Mouse (Mus musculus) heart, adult 2 months (tissue): ENCODE results near the gene Gmppa. TPM values are rescaled to one million over a fixed set of nuclear protein-coding genes. Genes with fewer than 3 reads are reported as not detected.

Source experiments
- DNase-seq, 2 experiments: peaks; one replicate each; pipeline ENCODE4 v3.0.0; 2021
- H3K27ac ChIP-seq: fragments of 200-600 bp; 2 replicates; pipeline ENCODE4 v1.8.1; 2022
- H3K27me3 ChIP-seq: fragments of 200-500 bp; 2 replicates; pipeline ENCODE4 v1.6.1; 2012; ENCODE audit warnings: mild to moderate bottlenecking, low read length, inconsistent platforms, mixed read lengths; ENCODE audit not compliant: control insufficient read depth, insufficient read depth
- H3K36me3 ChIP-seq: fragments of 200-500 bp; 2 replicates; pipeline ENCODE4 v1.6.1; 2012; ENCODE audit warnings: low read length, inconsistent platforms; ENCODE audit not compliant: control insufficient read depth, insufficient read depth
- H3K4me1 ChIP-seq: fragments of 200-500 bp; 2 replicates; pipeline ENCODE4 v1.6.1; 2011; ENCODE audit warnings: low read length; ENCODE audit not compliant: control insufficient read depth, insufficient read depth
- H3K4me3 ChIP-seq: fragments of 200-600 bp; 2 replicates; pipeline ENCODE4 v1.8.1; 2022
- H3K79me2 ChIP-seq: fragments of 200-500 bp; replicated peaks from 2 replicates; pipeline ENCODE4 v1.6.1; 2012; ENCODE audit warnings: mild to moderate bottlenecking, inconsistent platforms, low read length, moderate library complexity, mixed read lengths; ENCODE audit not compliant: control insufficient read depth, insufficient read depth
- H3K9ac ChIP-seq: fragments of 200-500 bp; 2 replicates; pipeline ENCODE4 v1.6.1; 2012; ENCODE audit warnings: low read depth, mild to moderate bottlenecking, control low read depth, inconsistent platforms, low read length, mixed read lengths
- CTCF ChIP-seq: fragments of 200-600 bp; IDR thresholded peaks from 2 replicates; pipeline ENCODE4 v1.8.1; 2022; ENCODE audit warnings: antibody characterized with exemption, mild to moderate bottlenecking, moderate library complexity
- EP300 ChIP-seq: fragments of 200-500 bp; IDR thresholded peaks from 2 replicates; pipeline ENCODE4 v1.6.1; 2011; ENCODE audit warnings: low read depth, low read length, control low read depth; ENCODE audit not compliant: insufficient read depth
- POLR2A ChIP-seq: fragments of 200-500 bp; IDR thresholded peaks from 2 replicates; pipeline ENCODE4 v1.6.1; 2011; ENCODE audit warnings: mild to moderate bottlenecking, low read depth, low read length, control low read depth; ENCODE audit not compliant: insufficient read depth
- WGBS: fragments of 180-500 bp; shearing (Covaris S2); methylation state at CpG from one replicate; pipeline ENCODE4 v1.1.7; 2018; 5-methylcytosine and 5-hydroxymethylcytosine counted together
- intact Hi-C: fragments of 180-260 bp; cut with DNase I; formaldehyde crosslinking; loops from one replicate; pipeline ENCODE4 v1.15.1; 2025
- long read RNA-seq: library from polyadenylated mRNA; stranded (forward); transcript quantifications from one replicate; pipeline ENCODE4 v2.0.0, GENCODE M21; 2021
- polyA plus RNA-seq: library from polyadenylated mRNA; depleted of rRNA; stranded (reverse); fragments of >200 nt; gene quantifications from 2 replicates; pipeline ENCODE4 v1.2.3, GENCODE M21; 2012; rRNA removed
- total RNA-seq, 2 experiments: library from RNA; stranded (reverse); gene quantifications; 2 replicates each; pipeline ENCODE4 v1.2.3; 2021

Gene Gmppa
- 10 to 100 TPM; 38.9 to 39.9 TPM for total RNA-seq
- 91.3 and 94.6 TPM in 2 replicates for polyA plus RNA-seq
- long read RNA-seq, partial matches to known transcripts = 1 of 3 reads
- long read RNA-seq, other reads (novel, unspliced or antisense) = 1 of 3 reads

DNA sequence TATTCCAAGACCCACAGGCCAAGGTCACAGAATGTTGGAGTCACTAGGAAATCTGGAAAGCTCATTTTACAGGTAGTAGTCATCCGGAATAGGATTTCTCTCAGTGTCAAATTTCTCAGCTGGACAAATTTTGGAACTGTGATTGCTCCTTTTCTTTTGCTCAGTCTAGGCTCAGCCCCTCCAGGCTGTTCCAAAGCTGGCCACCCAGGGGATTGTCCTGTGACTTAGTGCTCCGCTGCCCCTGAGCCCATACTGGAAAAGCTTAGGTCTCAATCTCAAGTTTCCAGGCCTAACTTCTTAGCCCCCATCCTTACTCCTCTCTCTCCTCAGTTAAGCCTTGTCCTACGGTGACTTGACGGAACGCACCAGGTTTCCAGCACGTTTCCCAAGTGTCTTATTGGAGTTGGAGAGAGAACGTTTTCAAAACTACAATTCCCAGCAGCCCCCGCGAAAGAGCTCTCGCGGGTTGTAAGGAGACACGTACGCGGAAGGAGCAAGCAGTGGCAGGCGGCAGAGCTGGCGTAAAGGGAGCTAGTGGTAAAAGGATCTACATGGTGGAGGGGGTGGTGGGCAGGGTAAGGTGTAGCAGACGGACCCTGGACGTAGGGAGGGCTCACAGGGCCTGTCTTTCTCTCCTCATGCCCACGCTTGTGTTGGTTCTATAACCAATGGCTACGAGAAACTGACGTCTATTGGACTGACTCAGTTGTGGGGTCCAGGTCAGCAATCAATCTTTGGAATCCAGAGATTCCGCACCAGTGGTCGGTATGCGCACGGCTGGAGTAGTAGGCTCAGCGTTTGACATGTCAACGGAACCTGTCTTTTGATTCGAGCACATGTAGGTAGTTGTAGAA, at the start of gene Gmppa:
Gmppa (plus strand) TSS at position 456 of the 854 bp plus-strand sequence.
- H3K27ac ChIP-seq = peak within 1 kb of the TSS; percentile 83
- 4% methylated on average over 28 of the region's 28 CpGs for WGBS
- H3K27me3 ChIP-seq = no peaks in the 10 kb centered on the region
- DNase-seq = peak; percentile 85 to 87
- peak within 1 kb of the TSS; percentile 87 for H3K9ac ChIP-seq
- H3K4me1 ChIP-seq = peaks cover 2% of the 10 kb centered on the region
- H3K36me3 ChIP-seq = no peaks in the 10 kb centered on the region
- peak within 1 kb of the TSS; percentile 64 for H3K4me3 ChIP-seq
- intact Hi-C loops = loop anchor here (10.0 kb wide), 1 partner anchor 241 kb away; the partner anchor contains the start of genes Ankzf1 and Atg9a
- TF ChIP-seq CTCF (no peak), POLR2A (peak; percentile 91), EP300 (no peak)
- H3K79me2 ChIP-seq = no peaks in the 10 kb centered on the region

DNA sequence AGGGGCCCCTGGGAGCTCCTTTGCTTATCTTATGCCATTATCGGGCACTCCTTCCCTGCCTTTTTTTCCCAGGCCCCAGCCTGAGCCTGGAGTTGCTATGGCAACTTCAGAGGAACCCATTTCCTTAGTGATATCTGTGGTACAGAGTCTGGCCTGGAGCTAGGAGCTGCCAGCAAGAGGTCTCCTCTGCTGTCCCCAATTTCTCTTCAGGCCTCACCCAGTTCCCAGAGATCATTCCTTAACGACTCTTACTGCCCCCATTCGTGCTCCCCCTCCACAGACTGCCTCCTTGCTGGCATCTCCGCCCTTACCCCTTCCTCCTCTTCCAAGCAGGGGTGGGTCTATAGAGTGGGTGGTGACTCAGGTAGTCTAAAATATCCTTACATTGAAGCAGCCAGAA, 49.6 kb upstream of the Gmppa start:
- WGBS = 44% methylated on average over 4 of the region's 4 CpGs

DNA sequence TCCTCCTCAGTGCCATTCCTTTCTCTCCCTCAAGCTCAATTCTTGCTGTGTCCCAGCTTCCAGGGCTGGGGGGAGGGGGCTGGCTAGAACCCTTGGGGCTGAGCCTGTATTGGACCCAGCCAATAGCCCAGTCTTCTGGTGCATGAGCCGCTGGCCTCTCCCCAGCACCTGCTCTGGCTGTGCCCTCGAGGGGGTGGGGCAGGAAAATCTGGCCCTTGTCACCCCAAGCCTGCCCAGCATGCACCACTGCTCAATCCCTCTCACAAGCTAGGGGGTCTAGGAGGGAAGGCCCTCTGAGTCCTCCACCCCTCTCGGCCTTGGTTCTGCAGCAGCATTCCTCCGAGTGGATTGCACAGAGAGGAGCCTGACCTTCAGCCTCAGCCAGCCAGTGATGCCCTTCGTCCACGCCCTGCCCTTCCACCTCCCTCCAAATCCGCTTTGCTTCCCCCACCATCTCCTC, 48.2 kb upstream of the Gmppa start:
- H3K4me3 ChIP-seq = no peak overlapping the region
- intact Hi-C loops = no loop called here
- peak in 1 of 2 experiments; percentile 60 for DNase-seq
- no peaks in the 10 kb centered on the region for H3K27me3 ChIP-seq
- H3K27ac ChIP-seq = peak overlapping the region; percentile 26
- H3K9ac ChIP-seq = peak overlapping the region; percentile 16; the same call in 1 of the 2 replicates
- no peaks in the 10 kb centered on the region for H3K79me2 ChIP-seq
- TF ChIP-seq EP300 = no peak
- TF ChIP-seq POLR2A = no peak
- no peak for TF ChIP-seq CTCF
- peaks cover 2% of the 10 kb centered on the region; the same call in 1 of the 2 replicates for H3K4me1 ChIP-seq
- WGBS = 32% methylated on average over 7 of the region's 7 CpGs
- no peaks in the 10 kb centered on the region for H3K36me3 ChIP-seq

More for the DNA sequence above, 49.6 kb upstream of the Gmppa start:
- Histone ChIP-seq H3K27ac (no peak overlapping the region), H3K9ac (no peak overlapping the region), H3K79me2 (no peaks in the 10 kb centered on the region), H3K4me3 (no peak overlapping the region), H3K27me3 (no peaks in the 10 kb centered on the region), H3K4me1 (peaks cover 2% of the 10 kb centered on the region; the same call in 1 of the 2 replicates), H3K36me3 (no peaks in the 10 kb centered on the region)
- no peak for DNase-seq
- intact Hi-C loops = no loop called here
- TF ChIP-seq CTCF (no peak), POLR2A (no peak), EP300 (no peak)

DNA sequence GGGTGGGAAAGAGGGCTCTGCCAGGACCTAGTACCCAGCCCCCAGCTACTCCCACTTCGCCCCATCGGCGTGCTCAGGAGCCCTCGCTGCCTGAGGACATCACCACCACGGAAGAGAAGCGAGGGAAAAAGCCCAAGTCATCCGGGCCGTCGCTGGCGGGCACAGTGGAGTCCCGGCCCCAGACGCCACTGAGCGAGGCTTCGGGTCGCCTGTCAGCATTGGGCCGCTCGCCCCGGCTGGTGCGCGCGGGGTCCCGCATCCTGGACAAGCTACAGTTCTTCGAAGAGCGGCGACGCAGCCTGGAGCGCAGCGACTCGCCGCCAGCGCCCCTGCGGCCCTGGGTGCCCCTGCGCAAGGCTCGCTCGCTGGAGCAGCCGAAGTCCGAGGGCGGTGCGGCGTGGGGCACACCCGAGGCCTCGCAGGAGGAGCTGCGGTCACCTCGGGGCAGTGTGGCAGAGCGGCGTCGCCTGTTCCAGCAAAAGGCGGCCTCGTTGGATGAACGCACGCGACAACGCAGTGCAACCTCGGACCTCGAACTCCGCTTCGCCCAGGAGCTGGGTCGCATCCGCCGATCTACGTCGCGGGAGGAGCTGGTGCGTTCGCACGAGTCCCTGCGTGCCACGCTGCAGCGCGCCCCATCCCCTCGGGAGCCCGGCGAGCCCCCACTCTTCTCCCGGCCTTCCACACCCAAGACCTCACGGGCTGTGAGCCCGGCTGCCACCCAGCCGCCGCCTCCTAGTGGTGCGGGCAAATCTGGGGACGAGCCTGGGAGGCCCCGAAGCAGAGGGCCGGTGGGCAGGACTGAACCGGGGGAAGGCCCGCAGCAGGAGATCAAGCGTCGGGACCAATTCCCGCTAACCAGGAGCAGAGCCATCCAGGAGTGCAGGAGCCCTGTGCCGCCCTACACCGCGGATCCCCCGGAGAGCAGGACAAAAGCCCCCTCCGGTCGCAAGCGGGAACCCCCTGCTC, 47.5 kb upstream of the Gmppa start:
- Histone ChIP-seq H3K36me3 (no peaks in the 10 kb centered on the region), H3K4me1 (peaks cover 5% of the 10 kb centered on the region; the same call in 1 of the 2 replicates), H3K4me3 (no peak overlapping the region), H3K27ac (peak overlapping the region; percentile 26; the same call in 1 of the 2 replicates), H3K27me3 (no peaks in the 10 kb centered on the region), H3K79me2 (no peaks in the 10 kb centered on the region), H3K9ac (peak overlapping the region; percentile 16)
- TF ChIP-seq POLR2A (no peak), EP300 (no peak), CTCF (no peak)
- 27% methylated on average over 94 of the region's 94 CpGs for WGBS
- intact Hi-C loops = no loop called here
- DNase-seq = no peak

DNA sequence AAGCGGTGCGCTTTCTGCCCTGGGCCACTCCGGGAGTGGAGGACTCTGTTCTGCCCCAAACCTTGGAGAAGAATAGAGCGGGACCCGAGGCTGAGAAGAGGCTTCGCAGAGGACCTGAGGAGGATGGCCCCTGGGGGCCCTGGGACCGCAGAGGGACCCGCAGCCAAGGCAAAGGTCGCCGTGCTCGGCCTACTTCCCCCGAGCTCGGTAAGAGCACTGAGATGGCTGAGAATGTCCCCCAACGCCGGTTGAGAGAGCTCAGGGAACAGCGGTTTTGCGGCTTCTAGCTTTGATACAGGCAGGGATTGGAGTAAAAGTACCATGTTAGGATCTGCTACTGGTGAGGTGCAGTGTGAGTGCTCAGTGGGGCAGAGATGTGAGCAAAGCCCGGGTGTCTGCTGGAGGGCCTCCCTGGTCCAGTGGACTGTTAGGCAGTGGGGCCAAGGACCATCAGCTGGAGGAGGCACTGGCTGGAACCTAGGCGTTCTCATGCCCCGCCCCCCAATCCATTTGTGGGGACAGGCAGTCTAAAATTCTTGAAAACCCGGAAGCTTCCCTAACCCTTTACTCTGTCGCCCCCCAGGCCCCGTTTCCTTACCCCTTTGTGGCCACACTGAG, 46.7 kb upstream of the Gmppa start:
- no peaks in the 10 kb centered on the region; the same call in 1 of the 2 replicates for H3K36me3 ChIP-seq
- intact Hi-C loops = no loop called here
- H3K27ac ChIP-seq = no peak overlapping the region
- no peak overlapping the region for H3K4me3 ChIP-seq
- no peak overlapping the region for H3K9ac ChIP-seq
- no peaks in the 10 kb centered on the region for H3K79me2 ChIP-seq
- 50% methylated on average over 23 of the region's 23 CpGs for WGBS
- H3K27me3 ChIP-seq = no peaks in the 10 kb centered on the region
- DNase-seq = no peak
- H3K4me1 ChIP-seq = peaks cover 11% of the 10 kb centered on the region; the same call in 1 of the 2 replicates
- TF ChIP-seq EP300 = no peak
- TF ChIP-seq CTCF = no peak
- no peak for TF ChIP-seq POLR2A
